Mouse (Mus musculus) lung, embryonic 15.5 days (tissue): ENCODE data around the gene Gm21981. TPM values are rescaled to one million over a fixed set of nuclear protein-coding genes. Genes with fewer than 3 reads are reported as not detected.

Source experiments
- ATAC-seq: fragments of 200-750 bp; cut with Nextera tagmentation; 2 replicates; pipeline ENCODE4 v1.8.0; 2017; ENCODE audit warnings: moderate number of reproducible peaks, borderline replicate concordance; ENCODE audit not compliant: low FRiP score, low TSS enrichment; ENCODE audit errors: extremely low read depth
- H3K27ac ChIP-seq: fragments of 300-500 bp; sonication (generic); 2 replicates; pipeline ENCODE4 v1.5.1; 2015; ENCODE audit warnings: moderate library complexity, mild to moderate bottlenecking, inconsistent platforms
- H3K27me3 ChIP-seq: fragments of 300-500 bp; sonication (generic); 2 replicates; pipeline ENCODE4 v1.6.1; 2015; ENCODE audit warnings: inconsistent platforms
- H3K36me3 ChIP-seq: fragments of 300-500 bp; sonication (generic); 2 replicates; pipeline ENCODE4 v1.6.1; 2015; ENCODE audit warnings: inconsistent platforms
- H3K4me1 ChIP-seq: fragments of 300-500 bp; sonication (generic); 2 replicates; pipeline ENCODE4 v1.6.1; 2015; ENCODE audit warnings: inconsistent platforms
- H3K4me2 ChIP-seq: fragments of 300-500 bp; sonication (generic); 2 replicates; pipeline ENCODE4 v1.6.1; 2015; ENCODE audit warnings: inconsistent platforms, mild to moderate bottlenecking, moderate library complexity
- H3K4me3 ChIP-seq: fragments of 300-500 bp; sonication (generic); 2 replicates; pipeline ENCODE4 v1.5.1; 2015; ENCODE audit warnings: mild to moderate bottlenecking, inconsistent platforms
- H3K9ac ChIP-seq: fragments of 300-500 bp; sonication (generic); 2 replicates; pipeline ENCODE4 v1.6.1; 2015; ENCODE audit warnings: inconsistent platforms
- H3K9me3 ChIP-seq: fragments of 300-500 bp; sonication (generic); 2 replicates; pipeline ENCODE4 v1.6.1; 2016; ENCODE audit warnings: inconsistent platforms
- WGBS: fragments of 180-500 bp; shearing (Covaris S2); methylation state at CpG from one replicate; pipeline ENCODE4 v1.1.7; 2015; 5-methylcytosine and 5-hydroxymethylcytosine counted together
- polyA plus RNA-seq: library from polyadenylated mRNA; unstranded; fragments of >200 nt; fragmentation: Nextera tagmentation; extraction: Ambion mirVana; gene quantifications from 2 replicates; pipeline ENCODE4 v1.2.1, GENCODE M21; 2015

Gm21981 gene
- 0.35 and 0.45 TPM in 2 replicates for polyA plus RNA-seq

- no peaks in the 10 kb centered on the region for H3K9me3 ChIP-seq
- H3K4me1 ChIP-seq = peaks cover 21% of the 10 kb centered on the region
- H3K4me3 ChIP-seq = peak within 1 kb of the TSS; percentile 87
- no peak for ATAC-seq
- peak within 1 kb of the TSS; percentile 67 for H3K27ac ChIP-seq
- WGBS = 0% methylated on average over 3 of the region's 3 CpGs
- no peaks in the 10 kb centered on the region; the same call in 1 of the 2 replicates for H3K27me3 ChIP-seq
- peak within 1 kb of the TSS; percentile 79 for H3K9ac ChIP-seq
- peak within 1 kb of the TSS; percentile 94 for H3K4me2 ChIP-seq
- no peaks in the 10 kb centered on the region for H3K36me3 ChIP-seq
These were observed at the start of gene Gm21981 for GRCm38 (mm10) chr17:47694442-47694502. Gene Gm21981, minus strand, starts transcription at chr17:47694455.

DNA sequence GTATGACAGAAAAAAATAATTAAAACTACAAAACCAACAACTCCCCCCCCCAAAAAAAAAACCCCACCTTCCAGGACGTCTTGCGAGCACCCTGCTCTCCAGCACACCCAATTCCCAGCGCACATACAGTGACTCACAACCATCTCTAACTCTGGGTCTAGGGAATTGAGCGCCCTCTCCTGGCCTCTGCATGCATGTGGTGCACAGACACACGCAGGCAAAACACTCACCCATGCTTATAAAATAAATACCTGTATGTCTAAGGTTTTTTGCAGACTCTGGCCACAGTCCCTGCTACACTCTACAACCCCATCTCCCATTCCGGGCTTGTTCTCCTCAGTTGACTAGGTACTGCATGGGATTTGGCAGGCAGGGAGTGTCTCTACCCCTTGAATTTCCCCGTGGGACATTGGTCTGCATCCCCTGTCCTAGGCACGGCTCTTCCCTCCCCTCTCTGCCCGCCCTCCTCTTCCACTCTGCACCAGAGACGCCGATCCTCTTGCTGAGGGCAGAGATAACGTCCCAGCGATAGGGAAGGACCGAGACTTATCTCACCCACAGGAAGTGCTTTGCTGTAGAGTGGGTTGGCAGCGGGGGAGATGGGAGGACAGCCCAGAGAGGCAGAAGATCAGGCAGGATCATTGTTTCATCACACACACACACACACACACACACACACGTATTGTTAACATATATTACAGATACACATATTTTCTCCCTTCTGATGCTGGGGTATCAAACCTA is 48.9 kb upstream of the Gm21981 start:
- Histone ChIP-seq H3K4me1 (peaks cover 18% of the 10 kb centered on the region), H3K9me3 (no peaks in the 10 kb centered on the region), H3K9ac (no peak overlapping the region), H3K4me3 (no peak overlapping the region), H3K27ac (no peak overlapping the region), H3K27me3 (peaks cover 7% of the 10 kb centered on the region; the same call in 1 of the 2 replicates), H3K36me3 (no peaks in the 10 kb centered on the region), H3K4me2 (no peak overlapping the region)
- 30% methylated on average over 16 of the region's 16 CpGs for WGBS
- no peak for ATAC-seq

GRCm38 (mm10) chr17:47740186-47740585 is 45.9 kb upstream of the Gm21981 start:
- WGBS = 78% methylated on average over 2 of the region's 2 CpGs
- Histone ChIP-seq H3K9ac (no peak overlapping the region), H3K9me3 (no peaks in the 10 kb centered on the region), H3K4me1 (peaks cover 21% of the 10 kb centered on the region), H3K4me3 (no peak overlapping the region), H3K36me3 (no peaks in the 10 kb centered on the region), H3K27ac (no peak overlapping the region), H3K27me3 (peaks cover 7% of the 10 kb centered on the region; the same call in 1 of the 2 replicates), H3K4me2 (no peak overlapping the region)
- ATAC-seq = no peak

DNA sequence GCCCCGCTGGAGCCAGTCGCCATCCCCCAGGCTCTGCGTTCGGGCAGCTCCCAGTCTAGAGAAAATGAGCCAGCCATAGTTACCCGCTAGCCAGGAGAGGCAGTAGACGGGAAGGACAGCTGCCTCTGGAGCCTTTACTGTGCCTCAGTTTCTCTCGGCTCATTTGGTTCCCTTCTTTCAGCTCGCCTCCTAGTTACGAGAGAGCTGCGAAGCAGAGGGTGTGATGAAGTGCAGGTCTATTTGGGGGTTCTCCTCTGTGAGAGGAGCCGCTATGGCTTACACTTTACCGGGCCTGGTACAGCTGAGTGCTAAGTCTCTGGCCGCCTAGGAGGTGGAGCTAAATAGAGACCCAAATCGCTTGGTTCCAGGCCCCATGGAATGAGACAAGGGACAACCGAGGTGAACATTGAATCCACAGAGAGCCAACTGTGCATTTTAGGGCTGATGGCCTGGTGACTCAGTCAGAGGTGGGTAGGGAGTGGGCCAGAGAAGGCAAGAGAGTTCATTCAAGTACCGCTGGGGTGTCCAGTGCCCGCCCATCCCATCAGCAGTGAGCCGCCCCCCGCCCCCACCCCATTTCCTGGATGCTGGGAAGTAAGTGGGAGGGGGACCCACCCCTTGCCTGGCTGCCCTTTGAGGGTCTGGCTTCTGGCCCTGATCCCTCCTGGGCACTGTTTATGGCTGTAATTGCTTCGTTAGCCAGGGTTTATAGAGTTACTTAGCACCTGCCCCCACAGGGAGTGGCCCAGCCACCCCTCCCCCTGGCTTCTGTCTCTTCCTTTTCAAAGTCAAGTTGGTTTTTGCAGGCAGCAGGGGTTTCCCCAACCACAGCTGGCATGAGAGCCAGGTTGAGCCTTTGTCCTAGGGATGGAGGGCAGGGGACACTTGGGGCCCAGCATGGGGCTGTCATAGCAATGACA is 44.9 kb upstream of the Gm21981 start:
- Histone ChIP-seq H3K27me3 (peaks cover 7% of the 10 kb centered on the region; the same call in 1 of the 2 replicates), H3K4me1 (peaks cover 21% of the 10 kb centered on the region), H3K4me2 (peak overlapping the region; percentile 99), H3K9me3 (no peaks in the 10 kb centered on the region), H3K4me3 (peak overlapping the region; percentile 86), H3K27ac (0 out of 2 replicates have a peak overlapping the region, but pooled peaks have one; percentile 45), H3K9ac (peak overlapping the region; percentile 68; the same call in 1 of the 2 replicates), H3K36me3 (no peaks in the 10 kb centered on the region)
- no peak for ATAC-seq
- WGBS = 13% methylated on average over 20 of the region's 20 CpGs

DNA sequence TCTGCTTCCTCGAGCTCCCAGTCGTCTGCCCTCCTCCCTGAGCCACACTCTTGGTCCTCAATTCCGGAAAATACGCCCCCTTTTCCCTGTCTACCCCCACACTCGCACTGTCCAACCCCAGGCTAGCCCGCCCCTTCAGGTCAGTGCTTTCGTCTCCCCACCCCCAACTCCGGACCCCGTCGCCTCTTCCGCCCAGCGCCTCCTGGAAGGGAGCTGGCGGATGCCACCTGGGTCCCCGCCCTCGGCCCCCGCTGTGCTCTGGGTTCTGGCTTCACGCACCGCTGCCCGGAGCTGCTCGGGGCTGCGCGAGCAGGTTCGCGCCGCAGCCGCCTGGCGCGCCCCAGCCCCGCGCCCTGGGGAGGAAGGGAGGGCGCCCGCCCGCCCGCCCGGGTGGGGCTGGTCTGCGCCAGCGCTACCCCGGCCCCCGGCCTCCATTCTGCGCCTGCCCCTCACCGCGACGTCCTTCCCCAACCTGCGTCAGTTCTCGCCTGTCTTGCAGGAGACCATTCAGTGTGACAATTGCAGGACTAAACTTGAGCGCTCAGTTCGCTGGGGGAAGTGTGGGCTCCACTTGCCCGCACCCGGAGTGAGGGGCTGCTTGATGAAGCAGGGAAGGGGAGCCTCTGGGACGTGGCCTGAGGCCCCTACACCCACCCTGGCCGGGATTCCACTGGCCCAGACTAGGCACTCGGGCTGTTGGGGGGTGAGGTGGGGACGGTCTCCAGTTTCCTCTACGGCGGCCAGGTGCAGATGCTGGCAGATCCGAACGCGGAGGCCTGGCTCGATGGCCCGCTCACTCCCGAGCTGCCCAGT is 44.0 kb upstream of the Gm21981 start:
- Histone ChIP-seq H3K9me3 (no peaks in the 10 kb centered on the region), H3K4me2 (peak overlapping the region; percentile 99), H3K4me1 (peaks cover 21% of the 10 kb centered on the region), H3K27me3 (peaks cover 7% of the 10 kb centered on the region; the same call in 1 of the 2 replicates), H3K9ac (peak overlapping the region; percentile 68), H3K4me3 (peak overlapping the region; percentile 86), H3K36me3 (no peaks in the 10 kb centered on the region), H3K27ac (peak overlapping the region; percentile 45)
- WGBS = under 1% methylated on average over 51 of the region's 61 CpGs
- ATAC-seq = peak; percentile 25

GRCm38 (mm10) chr17:47737271-47738065 is 43.2 kb upstream of the Gm21981 start:
- peak overlapping the region; percentile 68 for H3K9ac ChIP-seq
- no peaks in the 10 kb centered on the region for H3K36me3 ChIP-seq
- ATAC-seq = peak; percentile 92
- peak overlapping the region; percentile 86 for H3K4me3 ChIP-seq
- 3% methylated on average over 38 of the region's 60 CpGs for WGBS
- peak overlapping the region; percentile 80 for H3K27ac ChIP-seq
- H3K27me3 ChIP-seq = peaks cover 7% of the 10 kb centered on the region; the same call in 1 of the 2 replicates
- H3K4me2 ChIP-seq = peak overlapping the region; percentile 99
- H3K4me1 ChIP-seq = peaks cover 21% of the 10 kb centered on the region
- no peaks in the 10 kb centered on the region for H3K9me3 ChIP-seq

DNA sequence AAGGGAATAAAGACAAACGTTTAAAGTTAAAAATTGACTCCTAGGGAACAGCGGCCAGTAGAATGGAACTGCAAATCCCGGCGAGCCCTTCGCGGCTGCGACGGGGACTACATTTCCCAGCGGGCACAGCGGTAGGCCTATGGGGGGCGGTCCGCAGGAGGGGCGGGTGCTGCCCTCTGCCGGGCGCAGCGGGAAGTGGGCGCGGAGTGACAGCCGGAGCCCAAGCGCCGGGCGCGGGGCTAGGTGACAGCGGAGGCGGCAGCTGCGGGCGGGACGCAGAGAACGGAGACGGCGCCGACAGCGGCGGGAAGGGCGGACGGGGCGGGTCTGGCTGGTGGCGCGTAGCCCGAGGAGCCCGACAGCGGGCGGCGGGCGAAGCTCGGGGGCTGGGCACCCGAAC is 42.6 kb upstream of the Gm21981 start, which contains the start of gene Tfeb:
Gene Tfeb, plus strand, starts transcription at position 175 of the 400 bp plus-strand sequence.
- peaks cover 7% of the 10 kb centered on the region; the same call in 1 of the 2 replicates for H3K27me3 ChIP-seq
- ATAC-seq = peak; percentile 80
- H3K4me1 ChIP-seq = peaks cover 21% of the 10 kb centered on the region

GRCm38 (mm10) chr17:47735553-47736100 is 41.4 kb upstream of the Gm21981 start:
- Histone ChIP-seq H3K27ac (no peak overlapping the region), H3K4me3 (no peak overlapping the region), H3K4me2 (no peak overlapping the region), H3K9me3 (no peaks in the 10 kb centered on the region), H3K4me1 (peaks cover 22% of the 10 kb centered on the region), H3K27me3 (peaks cover 7% of the 10 kb centered on the region; the same call in 1 of the 2 replicates), H3K36me3 (no peaks in the 10 kb centered on the region), H3K9ac (no peak overlapping the region)
- no peak for ATAC-seq
- 60% methylated on average over 14 of the region's 14 CpGs for WGBS

More for the DNA sequence above, 42.6 kb upstream of the Gm21981 start, which contains the start of gene Tfeb:
- Histone ChIP-seq H3K36me3 (no peaks in the 10 kb centered on the region), H3K9ac (peak within 1 kb of the TSS; percentile 68), H3K27ac (peak within 1 kb of the TSS; percentile 80), H3K4me2 (peak within 1 kb of the TSS; percentile 99), H3K4me3 (peak within 1 kb of the TSS; percentile 86), H3K9me3 (no peaks in the 10 kb centered on the region)
- WGBS = under 1% methylated on average over 47 of the region's 47 CpGs

- WGBS = 50% methylated on average over 24 of the region's 24 CpGs
- no peak overlapping the region for H3K9ac ChIP-seq
- no peak overlapping the region for H3K4me2 ChIP-seq
- no peaks in the 10 kb centered on the region for H3K9me3 ChIP-seq
- H3K27me3 ChIP-seq = no peaks in the 10 kb centered on the region
- ATAC-seq = peak; percentile 36; the same call in 1 of the 2 replicates
- H3K4me3 ChIP-seq = no peak overlapping the region
- H3K4me1 ChIP-seq = 0 out of 2 replicates have a peak, but pooled peaks cover 3% of the 10 kb centered on the region
- H3K36me3 ChIP-seq = no peaks in the 10 kb centered on the region
- no peak overlapping the region for H3K27ac ChIP-seq
These were observed 36.6 kb upstream of the Gm21981 start for GRCm38 (mm10) chr17:47730633-47731575.

DNA sequence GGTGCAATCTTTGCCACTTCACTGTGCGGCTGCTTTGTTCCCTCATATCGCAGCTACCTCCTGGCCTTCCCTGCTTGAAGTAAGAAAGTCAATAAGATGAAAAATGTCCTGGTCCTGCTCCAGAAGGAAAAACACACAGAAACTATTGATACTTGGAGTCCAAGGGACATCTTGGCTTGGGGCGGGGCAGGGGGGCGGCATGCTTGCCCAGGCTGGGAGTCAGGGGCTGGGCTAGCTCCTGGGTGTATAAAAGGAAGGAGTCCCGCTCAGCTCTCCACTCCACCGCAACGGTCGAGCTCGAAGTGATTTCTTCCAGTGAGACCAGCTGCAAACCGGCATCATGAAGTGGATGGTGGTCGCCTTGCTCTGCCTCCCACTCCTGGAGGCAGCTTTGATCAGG is 32.3 kb upstream of the Gm21981 start, which contains the start of gene Pgc:
Gene Pgc, plus strand, starts transcription at position 277 of the 400 bp plus-strand sequence.
- WGBS = 53% methylated on average over 11 of the region's 11 CpGs
- H3K27ac ChIP-seq = no peak within 1 kb of the TSS

More for the DNA sequence above, 32.3 kb upstream of the Gm21981 start, which contains the start of gene Pgc:
- Histone ChIP-seq H3K9ac (no peak within 1 kb of the TSS), H3K9me3 (no peaks in the 10 kb centered on the region), H3K4me3 (no peak within 1 kb of the TSS), H3K27me3 (no peaks in the 10 kb centered on the region), H3K4me2 (no peak within 1 kb of the TSS; the same call in 1 of the 2 replicates), H3K4me1 (0 out of 2 replicates have a peak, but pooled peaks cover 3% of the 10 kb centered on the region), H3K36me3 (no peaks in the 10 kb centered on the region)
- no peak for ATAC-seq
